Mouse (Mus musculus) liver, embryonic 14.5 days (tissue): ENCODE data around the gene Ltbp2. TPM values are rescaled to one million over a fixed set of nuclear protein-coding genes. Genes with fewer than 3 reads are reported as not detected.

Experiments used
- ATAC-seq: fragments of 200-750 bp; cut with Nextera tagmentation; 2 replicates; pipeline ENCODE4 v1.8.0; 2017; ENCODE audit warnings: moderate number of reproducible peaks, mild to moderate bottlenecking, moderate library complexity; ENCODE audit not compliant: insufficient read depth
- DNase-seq, 3 experiments: peaks; one replicate each; pipeline ENCODE4 v3.0.0-alpha.2; 2012 to 2013; ENCODE audit warnings: low read depth in 3 of 3, low spot score in 3 of 3
- H3K27ac ChIP-seq: fragments of 300-500 bp; sonication (generic); 2 replicates; pipeline ENCODE4 v1.5.1; 2014; ENCODE audit warnings: moderate library complexity, mild to moderate bottlenecking, control low read depth, inconsistent platforms
- H3K27me3 ChIP-seq: fragments of 300-500 bp; sonication (generic); 2 replicates; pipeline ENCODE4 v1.6.1; 2014; ENCODE audit warnings: mild to moderate bottlenecking, low read length, moderate library complexity; ENCODE audit not compliant: control insufficient read depth, insufficient read depth
- H3K36me3 ChIP-seq: fragments of 300-500 bp; sonication (generic); replicated peaks from 2 replicates; pipeline ENCODE4 v1.6.1; 2014; ENCODE audit warnings: low read depth; ENCODE audit not compliant: control insufficient read depth, insufficient read depth
- H3K4me1 ChIP-seq, 2 experiments: fragments of 200-500 bp in 1 of 2; fragments of 300-500 bp in 1 of 2; sonication (generic) in 1 of 2; replicated peaks; 2 replicates each; pipeline ENCODE4 v1.6.1; 2012 to 2014; ENCODE audit warnings: antibody characterized with exemption in 1 of 2, inconsistent platforms in 1 of 2, low read length in 1 of 2; ENCODE audit not compliant: control insufficient read depth in 2 of 2, insufficient read depth in 2 of 2
- H3K4me2 ChIP-seq: fragments of 300-500 bp; sonication (generic); 2 replicates; pipeline ENCODE4 v1.6.1; 2014; ENCODE audit warnings: low read depth, mild to moderate bottlenecking, control low read depth, moderate library complexity
- H3K4me3 ChIP-seq, 2 experiments: fragments of 200-500 bp in 1 of 2; fragments of 300-500 bp in 1 of 2; sonication (generic) in 1 of 2; 2 replicates each; pipeline ENCODE4 v1.5.1; 2012 to 2014; ENCODE audit warnings: low read depth in 2 of 2, low read length in 2 of 2, mild to moderate bottlenecking in 2 of 2, control low read depth in 1 of 2, inconsistent platforms in 1 of 2, moderate library complexity in 1 of 2; ENCODE audit not compliant: insufficient read depth in 1 of 2
- H3K9ac ChIP-seq: fragments of 300-500 bp; sonication (generic); replicated peaks from 2 replicates; pipeline ENCODE4 v1.6.1; 2014; ENCODE audit warnings: mild to moderate bottlenecking, control low read depth, moderate library complexity
- H3K9me3 ChIP-seq: fragments of 300-500 bp; sonication (generic); 2 replicates; pipeline ENCODE4 v1.6.1; 2016; ENCODE audit warnings: low read length, mixed read lengths; ENCODE audit not compliant: control insufficient read depth
- CTCF ChIP-seq: IDR thresholded peaks from 2 replicates; pipeline ENCODE4 v1.5.1; 2016; ENCODE audit warnings: antibody characterized with exemption, low read depth, control low read depth
- EP300 ChIP-seq: IDR thresholded peaks from 2 replicates; pipeline ENCODE4 v1.6.1; 2016; ENCODE audit warnings: antibody characterized with exemption, low read depth
- WGBS: fragments of 180-500 bp; shearing (Covaris S2); extraction: QIAGEN DNeasy Blood & Tissue Kit; methylation state at CpG from one replicate; pipeline ENCODE4 v1.1.7; 2014; ENCODE audit not compliant: insufficient replicate concordance; 5-methylcytosine and 5-hydroxymethylcytosine counted together
- polyA plus RNA-seq, 2 experiments: library from polyadenylated mRNA; depleted of rRNA in 1 of 2; stranded (reverse) in 1 of 2; unstranded in 1 of 2; fragments of >200 nt; fragmentation: Nextera tagmentation in 1 of 2; extraction: Ambion mirVana in 1 of 2; gene quantifications; 2 replicates each; pipeline versions ENCODE4 v1.2.1 to v1.2.3; 2012 to 2014

The Ltbp2 gene
- polyA plus RNA-seq, 2 experiments: 0.08 to 0.21 TPM

GRCm38 (mm10) chr12:84907024-84907626 lies 30.8 kb upstream of the Ltbp2 start:
- no peaks in the 10 kb centered on the region for H3K9me3 ChIP-seq
- no peak overlapping the region for H3K27ac ChIP-seq
- TF ChIP-seq EP300 (no peak), CTCF (no peak)
- H3K4me3 ChIP-seq: no peak overlapping the region
- WGBS: 67% methylated on average over 12 of the region's 12 CpGs
- H3K4me1 ChIP-seq: no peaks in the 10 kb centered on the region
- H3K4me2 ChIP-seq: no peak overlapping the region
- H3K27me3 ChIP-seq: no peaks in the 10 kb centered on the region
- no peak for ATAC-seq
- no peak for DNase-seq
- no peaks in the 10 kb centered on the region for H3K36me3 ChIP-seq
- no peak overlapping the region for H3K9ac ChIP-seq

GRCm38 (mm10) chr12:84904399-84904798 lies 28.1 kb upstream of the Ltbp2 start:
- WGBS: 44% methylated on average over 7 of the region's 7 CpGs

GRCm38 (mm10) chr12:84900317-84900716 lies 24.0 kb upstream of the Ltbp2 start:
- Histone ChIP-seq H3K9me3 (no peaks in the 10 kb centered on the region), H3K27ac (no peak overlapping the region), H3K36me3 (no peaks in the 10 kb centered on the region), H3K4me1 (no peaks in the 10 kb centered on the region), H3K4me2 (no peak overlapping the region), H3K9ac (no peak overlapping the region), H3K4me3 (no peak overlapping the region), H3K27me3 (no peaks in the 10 kb centered on the region)
- ATAC-seq: no peak
- DNase-seq: no peak
- TF ChIP-seq CTCF: no peak
- TF ChIP-seq EP300: no peak
- 65% methylated on average over 7 of the region's 7 CpGs for WGBS

More at GRCm38 (mm10) chr12:84904399-84904798, 28.1 kb upstream of the Ltbp2 start:
- Histone ChIP-seq H3K27ac (no peak overlapping the region), H3K4me1 (no peaks in the 10 kb centered on the region), H3K4me3 (no peak overlapping the region), H3K27me3 (no peaks in the 10 kb centered on the region), H3K9ac (no peak overlapping the region), H3K9me3 (no peaks in the 10 kb centered on the region), H3K4me2 (no peak overlapping the region), H3K36me3 (no peaks in the 10 kb centered on the region)
- TF ChIP-seq EP300 (no peak), CTCF (no peak)
- ATAC-seq (no peak), DNase-seq (no peak)

GRCm38 (mm10) chr12:84897322-84897721 lies 21.0 kb upstream of the Ltbp2 start:
- Histone ChIP-seq H3K27ac (no peak overlapping the region), H3K9me3 (no peaks in the 10 kb centered on the region), H3K4me3 (no peak overlapping the region), H3K9ac (no peak overlapping the region), H3K27me3 (no peaks in the 10 kb centered on the region), H3K4me1 (no peaks in the 10 kb centered on the region), H3K36me3 (no peaks in the 10 kb centered on the region), H3K4me2 (no peak overlapping the region)
- 37% methylated on average over 5 of the region's 5 CpGs for WGBS
- no peak for ATAC-seq
- TF ChIP-seq CTCF: no peak
- no peak for TF ChIP-seq EP300
- DNase-seq: no peak

- Histone ChIP-seq H3K4me2 (no peak overlapping the region), H3K27me3 (no peaks in the 10 kb centered on the region), H3K9ac (no peak overlapping the region), H3K4me1 (no peaks in the 10 kb centered on the region), H3K4me3 (no peak overlapping the region), H3K36me3 (no peaks in the 10 kb centered on the region), H3K9me3 (no peaks in the 10 kb centered on the region), H3K27ac (no peak overlapping the region)
- DNase-seq: no peak
- no peak for TF ChIP-seq CTCF
- no peak for TF ChIP-seq EP300
- WGBS: 75% methylated on average over 6 of the region's 6 CpGs
- no peak for ATAC-seq
Observed at GRCm38 (mm10) chr12:84896235-84896634, 19.9 kb upstream of the Ltbp2 start.
